Mouse (Mus musculus): ENCODE measurements around the gene Dab2ip. TPM values are rescaled to one million over a fixed set of nuclear protein-coding genes. Genes with fewer than 3 reads are reported as not detected.
A peak's percentile ranks its signal among the peaks of the same experiment; 100 is the strongest.

Gene Dab2ip
- total and polyA plus RNA-seq, 3 experiments, result 4.9 to 15.6 (median 7.8) TPM

DNA sequence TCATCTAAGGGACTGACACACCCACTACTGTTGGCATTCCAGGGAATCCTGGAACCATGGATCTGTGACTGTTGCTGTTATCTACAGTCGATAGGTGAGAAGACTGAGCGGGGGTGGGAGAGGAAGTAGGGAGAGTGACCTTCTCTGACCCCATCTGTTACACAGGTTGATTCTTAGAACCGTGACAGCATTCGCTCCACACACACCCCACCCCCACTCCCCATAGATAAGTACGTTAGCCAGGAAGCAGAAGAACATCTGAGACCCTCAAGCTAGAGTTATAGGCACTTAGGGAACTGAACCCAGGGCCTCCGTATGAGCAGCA is 48.8 kb upstream of the Dab2ip start:
- peaks cover 10 to 61% of the 10 kb centered on the region in 2 experiments for H3K4me1 ChIP-seq (ENCODE audit: control insufficient read depth in 1 of 2, insufficient read depth in 2 of 2)
- H3K9me3 ChIP-seq (replicated peaks; ENCODE audit: low read length), result no peaks in the 10 kb centered on the region
- in situ Hi-C loops (cut with MboI; ENCODE audit: low pct_ligation_motif_present, low pct_unique_long_range_greater_than_20kb, low sequenced_read_pairs) (loop anchor here (10.0 kb wide), 1 partner anchor 215 kb away; no protein-coding TSS in a partner anchor), dilution Hi-C loops (cut with MboI; ENCODE audit: extremely low pct_ligation_motif_present, extremely low pct_unique_long_range_greater_than_20kb, low sequenced_read_pairs) (no loop called here)
- no peaks in the 10 kb centered on the region for H3K36me3 ChIP-seq (replicated peaks in 1 of 2; ENCODE audit: control insufficient read depth in 1 of 2, insufficient read depth in 1 of 2, low read length in 1 of 2)
- no peak overlapping the region for H3K9ac ChIP-seq (ENCODE audit: insufficient read depth, low read depth)
- no peak for TF ChIP-seq BHLHE40 (IDR thresholded peaks at IDR 0.05; ENCODE audit: low read depth, low read length)
- TF ChIP-seq ZNF384 (IDR thresholded peaks at IDR 0.05; ENCODE audit: low read depth, low read length), result peak; percentile 6; the same call in 1 of the 2 replicates
- no peaks in the 10 kb centered on the region for H3K27me3 ChIP-seq (replicated peaks)
- no peak overlapping the region for H3K4me3 ChIP-seq (replicated peaks in 1 of 3; ENCODE audit: low read depth in 2 of 3, low read length in 2 of 3, poor library complexity in 1 of 3)
- no peaks in the 10 kb centered on the region for H3K79me2 ChIP-seq (replicated peaks; ENCODE audit: control insufficient read depth, extremely low read depth, insufficient read depth, poor library complexity, severe bottlenecking)
- H3K27ac ChIP-seq (ENCODE audit: insufficient read depth, low read depth), result no peak overlapping the region
- DNase-seq (ENCODE audit: extremely low read depth), result no peak
- H3K4me2 ChIP-seq (ENCODE audit: insufficient read depth, low read depth, poor library complexity, severe bottlenecking), result no peak overlapping the region

DNA sequence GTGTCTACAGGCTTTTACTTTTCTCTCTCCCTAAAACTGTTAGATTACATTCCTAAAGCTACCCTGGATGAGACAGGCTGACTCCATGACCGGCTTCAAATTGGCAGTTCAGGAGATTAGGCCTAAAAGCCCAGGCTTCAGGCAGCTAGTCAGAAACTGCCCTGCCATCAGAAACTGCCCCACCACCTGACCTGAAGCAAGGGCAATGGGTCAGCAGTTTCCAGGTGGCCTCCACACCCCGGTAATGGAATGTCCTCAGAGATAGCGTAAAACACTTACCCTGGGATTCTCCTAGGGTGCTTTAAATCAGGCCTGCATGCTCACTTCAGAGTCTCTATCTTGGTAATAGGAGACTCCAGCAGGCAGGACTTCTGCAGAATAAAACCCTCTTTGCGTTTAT is 48.2 kb upstream of the Dab2ip start:
- Histone ChIP-seq H3K27ac (ENCODE audit: insufficient read depth, low read depth) (no peak overlapping the region), H3K9me3 (replicated peaks; ENCODE audit: low read length) (no peaks in the 10 kb centered on the region), H3K79me2 (replicated peaks; ENCODE audit: control insufficient read depth, extremely low read depth, insufficient read depth, poor library complexity, severe bottlenecking) (no peaks in the 10 kb centered on the region), H3K4me1 (ENCODE audit: control insufficient read depth in 1 of 2, insufficient read depth in 2 of 2) (peaks cover 10 to 55% of the 10 kb centered on the region in 2 experiments), H3K27me3 (replicated peaks) (no peaks in the 10 kb centered on the region), H3K4me3 (replicated peaks in 1 of 3; ENCODE audit: low read depth in 2 of 3, low read length in 2 of 3, poor library complexity in 1 of 3) (no peak overlapping the region), H3K36me3 (replicated peaks in 1 of 2; ENCODE audit: control insufficient read depth in 1 of 2, insufficient read depth in 1 of 2, low read length in 1 of 2) (no peaks in the 10 kb centered on the region), H3K4me2 (ENCODE audit: insufficient read depth, low read depth, poor library complexity, severe bottlenecking) (no peak overlapping the region), H3K9ac (ENCODE audit: insufficient read depth, low read depth) (no peak overlapping the region)
- no peak for DNase-seq (ENCODE audit: extremely low read depth)
- TF ChIP-seq MXI1 (IDR thresholded peaks at IDR 0.05; ENCODE audit: low read depth, low read length), result no peak
- no peak for TF ChIP-seq ZMIZ1 (IDR thresholded peaks at IDR 0.05; ENCODE audit: low read depth, low read length)
- no peak for TF ChIP-seq NELFE (IDR thresholded peaks at IDR 0.05; ENCODE audit: low read depth, low read length)
- TF ChIP-seq PAX5 (IDR thresholded peaks at IDR 0.05; ENCODE audit: low read length), result no peak
- TF ChIP-seq MYC (IDR thresholded peaks at IDR 0.05; ENCODE audit: low read depth, low read length), result no peak
- no peak for TF ChIP-seq ZNF384 (IDR thresholded peaks at IDR 0.05; ENCODE audit: low read depth, low read length)
- TF ChIP-seq GABPA (IDR thresholded peaks at IDR 0.05; ENCODE audit: insufficient replicate concordance, low read depth, low read length), result no peak
- no peak for TF ChIP-seq CHD2 (IDR thresholded peaks at IDR 0.05; ENCODE audit: low read length)
- TF ChIP-seq USF2 (conservative IDR thresholded peaks at IDR 0.05; ENCODE audit: low read depth, low read length), result no peak
- no peak for TF ChIP-seq E2F4 (IDR thresholded peaks at IDR 0.05; ENCODE audit: insufficient replicate concordance, low read depth, low read length)
- TF ChIP-seq POLR2AphosphoS2 (IDR thresholded peaks at IDR 0.05; ENCODE audit: low read depth, low read length), result no peak
- TF ChIP-seq EP300 (IDR thresholded peaks at IDR 0.05; ENCODE audit: low read length), result no peak
- TF ChIP-seq IRF4 (IDR thresholded peaks at IDR 0.05; ENCODE audit: low read depth, low read length), result no peak
- TF ChIP-seq POLR2A (IDR thresholded peaks at IDR 0.05; ENCODE audit: low read depth, low read length), result no peak
- TF ChIP-seq HCFC1 (IDR thresholded peaks at IDR 0.05; ENCODE audit: low read depth, low read length), result no peak
- TF ChIP-seq MAFK (IDR thresholded peaks at IDR 0.05; ENCODE audit: insufficient replicate concordance, low read length), result no peak
- TF ChIP-seq TCF12 (IDR thresholded peaks at IDR 0.05; ENCODE audit: low read depth, low read length), result no peak
- no peak for TF ChIP-seq RCOR1 (conservative IDR thresholded peaks at IDR 0.05; ENCODE audit: low read depth, low read length)
- dilution Hi-C loops (cut with MboI; ENCODE audit: extremely low pct_ligation_motif_present, extremely low pct_unique_long_range_greater_than_20kb, low sequenced_read_pairs) (no loop called here), in situ Hi-C loops (cut with MboI; ENCODE audit: low pct_ligation_motif_present, low pct_unique_long_range_greater_than_20kb, low sequenced_read_pairs) (loop anchor here (10.0 kb wide), 1 partner anchor 215 kb away; no protein-coding TSS in a partner anchor)
